Mouse (Mus musculus) v-Abl transformed pro-B cells (cell line): ENCODE data around the gene Akap6.

Experiments used
- in situ Hi-C, 2 experiments: fragments of 400-800 bp; cut with MboI; formaldehyde crosslinking; loops; one replicate each; pipeline ENCODE4 v1.15.1; 2025; ENCODE audit not compliant: unreplicated experiment in 2 of 2

The Akap6 gene

DNA sequence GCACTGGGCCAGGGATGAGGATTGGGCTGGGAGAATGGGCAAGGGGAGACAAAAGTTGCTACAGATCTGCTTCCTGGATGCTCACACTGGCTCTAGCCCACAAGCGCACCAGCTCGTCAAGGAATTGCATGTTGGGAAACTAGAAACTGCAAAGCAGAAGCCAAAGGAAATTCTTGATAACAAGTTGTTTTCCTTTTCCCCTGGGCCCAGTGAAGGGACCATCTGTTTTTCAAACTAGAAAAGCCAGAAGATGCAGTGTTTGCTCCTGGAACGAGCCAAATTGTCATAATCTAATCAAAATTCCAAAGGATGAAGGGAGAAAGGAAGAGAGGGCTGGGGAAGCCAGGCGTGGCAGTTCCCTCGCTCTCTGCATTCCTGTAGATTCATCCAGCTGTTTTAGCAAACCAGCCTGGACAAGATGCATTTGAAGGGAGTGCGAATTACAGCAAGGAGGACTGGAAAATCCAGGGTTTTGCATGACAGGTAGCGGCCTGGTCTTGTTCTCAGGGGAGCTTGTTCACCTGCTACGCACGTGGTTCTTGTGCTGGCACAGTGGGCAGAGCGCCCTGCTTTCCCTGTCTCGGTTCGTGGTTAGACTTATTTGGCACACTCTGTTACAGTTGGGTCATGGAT is 136.8 kb downstream of the Akap6 start:
- in situ Hi-C loops: loop anchor here (10.0 to 25.0 kb wide), 3 partner anchors 1024 to 1431 kb away; no protein-coding TSS in a partner anchor

GRCm38 (mm10) chr12:52845982-52846381 is 146.8 kb downstream of the Akap6 start:
- in situ Hi-C loops: loop anchor here (25.0 kb wide), 2 partner anchors 1034 to 1059 kb away; no protein-coding TSS in a partner anchor

- in situ Hi-C loops: loop anchor here (25.0 kb wide), 2 partner anchors 1035 to 1060 kb away; no protein-coding TSS in a partner anchor
Measured at GRCm38 (mm10) chr12:52847020-52847419, 147.8 kb downstream of the Akap6 start.

- in situ Hi-C loops: loop anchor here (25.0 kb wide), 2 partner anchors 1036 to 1061 kb away; no protein-coding TSS in a partner anchor
Measured at GRCm38 (mm10) chr12:52847830-52848518, 148.8 kb downstream of the Akap6 start.

- in situ Hi-C loops: loop anchor here (25.0 kb wide), 2 partner anchors 1036 to 1061 kb away; no protein-coding TSS in a partner anchor
Measured at GRCm38 (mm10) chr12:52848519-52848855, 149.3 kb downstream of the Akap6 start.

- in situ Hi-C loops: loop anchor here (25.0 kb wide), 2 partner anchors 1037 to 1062 kb away; no protein-coding TSS in a partner anchor
Measured at GRCm38 (mm10) chr12:52849297-52849696, 150.1 kb downstream of the Akap6 start.

DNA sequence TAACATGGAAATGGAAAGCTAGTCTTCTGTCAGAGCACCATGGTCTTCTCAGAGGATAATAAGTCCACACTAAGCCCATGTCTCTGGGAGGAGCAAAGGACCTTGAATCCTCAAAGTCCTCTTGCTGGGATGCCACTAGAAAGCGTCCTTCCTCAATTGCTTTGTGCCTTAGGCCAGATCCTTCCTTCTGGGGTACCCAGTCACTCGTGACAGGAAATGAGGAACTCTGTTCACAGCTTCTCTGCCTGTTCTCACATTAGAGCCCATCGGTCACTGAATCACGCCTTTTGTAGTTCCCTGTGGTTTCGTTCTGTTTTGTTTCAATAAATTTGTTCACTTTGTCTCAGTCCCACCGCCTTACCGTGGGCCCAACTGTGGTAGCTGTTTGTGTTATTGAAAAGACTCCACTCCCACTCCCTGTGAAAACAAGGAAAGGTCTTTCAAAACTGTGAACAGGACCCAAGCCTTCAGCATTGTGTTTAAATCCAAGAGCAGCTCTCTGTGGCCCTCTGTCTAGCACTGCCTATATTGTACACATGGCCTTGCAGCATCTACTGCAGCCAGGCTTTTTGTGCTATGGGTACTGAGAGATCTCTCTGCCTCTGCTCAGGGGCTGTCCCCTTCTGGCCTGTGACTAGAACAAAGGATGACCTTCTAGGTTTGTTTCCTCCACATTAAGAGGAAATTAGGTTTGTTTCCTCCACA is 151.3 kb downstream of the Akap6 start:
- in situ Hi-C loops: no loop called here

- in situ Hi-C loops: no loop called here
Measured at GRCm38 (mm10) chr12:52851221-52851620, 152.0 kb downstream of the Akap6 start.

GRCm38 (mm10) chr12:52854236-52854679 is 155.1 kb downstream of the Akap6 start:
- in situ Hi-C loops: no loop called here

GRCm38 (mm10) chr12:52856104-52856503 is 156.9 kb downstream of the Akap6 start:
- in situ Hi-C loops: no loop called here

DNA sequence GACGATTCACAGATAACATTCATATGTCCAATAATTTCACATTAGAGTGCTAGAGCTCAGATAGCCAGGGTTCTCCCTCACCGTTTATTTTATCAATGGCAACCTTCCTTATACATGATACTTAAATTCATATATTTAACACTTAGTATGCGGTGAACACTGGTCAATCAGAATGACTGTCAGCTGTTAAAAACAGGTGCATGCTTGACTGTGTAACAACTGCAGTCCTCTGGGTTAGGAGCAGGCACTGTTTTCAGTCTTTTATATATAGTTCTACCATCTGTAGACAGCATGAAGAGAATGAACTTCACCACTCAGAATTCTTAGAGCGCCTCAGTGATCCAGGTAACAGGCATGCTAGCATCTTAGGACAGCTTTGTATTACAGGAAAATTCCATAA is 158.1 kb downstream of the Akap6 start:
- in situ Hi-C loops: no loop called here

DNA sequence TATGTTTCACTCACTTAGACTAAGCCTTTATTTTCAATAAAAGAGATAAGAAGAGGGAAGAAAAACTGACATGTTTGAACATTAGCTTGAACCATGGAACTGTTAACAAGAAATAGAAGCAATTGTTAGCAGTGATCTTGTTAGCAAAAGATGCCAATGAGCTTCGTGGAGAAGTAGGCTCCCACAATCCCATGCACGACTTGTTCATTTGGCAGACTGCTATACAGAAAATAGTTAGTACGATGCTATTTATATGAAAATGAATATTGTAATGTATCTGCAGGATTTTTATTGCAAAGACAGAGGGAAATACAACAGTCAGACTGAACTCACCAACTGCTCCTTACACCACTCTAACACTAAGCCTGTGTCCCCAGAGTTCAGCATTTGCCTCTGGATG is 162.7 kb downstream of the Akap6 start:
- in situ Hi-C loops: no loop called here

GRCm38 (mm10) chr12:52868000-52868624 is 168.9 kb downstream of the Akap6 start:
- in situ Hi-C loops: no loop called here

GRCm38 (mm10) chr12:52871604-52872003 is 172.4 kb downstream of the Akap6 start:
- in situ Hi-C loops: no loop called here

DNA sequence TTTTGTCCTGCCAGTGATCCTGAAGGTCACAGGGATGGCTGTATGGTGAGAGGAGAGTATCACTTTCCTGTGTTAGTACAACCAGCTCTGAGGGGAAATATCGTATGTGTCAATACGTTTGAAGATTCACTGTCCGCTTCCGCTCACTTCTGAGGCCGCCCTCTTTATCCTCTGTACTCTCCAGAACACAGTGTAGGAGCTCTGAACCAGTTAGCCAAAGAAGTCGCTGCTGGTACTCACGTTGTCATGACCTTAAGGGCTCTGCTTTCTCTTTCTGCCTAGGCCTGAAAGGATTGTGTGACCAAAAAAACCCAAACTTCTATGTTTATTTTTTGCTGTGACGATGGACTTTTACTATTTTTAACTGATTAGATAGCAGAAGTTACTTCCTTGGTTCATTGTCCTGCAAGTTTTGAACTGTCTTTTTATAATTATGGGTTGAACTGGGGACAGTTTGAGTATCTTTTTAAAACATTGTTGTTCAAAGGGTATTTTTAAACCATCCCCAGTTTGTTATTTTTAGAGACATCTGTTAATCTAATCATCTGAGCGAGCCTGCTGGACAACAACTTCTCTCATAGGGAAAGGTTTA is 175.2 kb downstream of the Akap6 start:
- in situ Hi-C loops: no loop called here

DNA sequence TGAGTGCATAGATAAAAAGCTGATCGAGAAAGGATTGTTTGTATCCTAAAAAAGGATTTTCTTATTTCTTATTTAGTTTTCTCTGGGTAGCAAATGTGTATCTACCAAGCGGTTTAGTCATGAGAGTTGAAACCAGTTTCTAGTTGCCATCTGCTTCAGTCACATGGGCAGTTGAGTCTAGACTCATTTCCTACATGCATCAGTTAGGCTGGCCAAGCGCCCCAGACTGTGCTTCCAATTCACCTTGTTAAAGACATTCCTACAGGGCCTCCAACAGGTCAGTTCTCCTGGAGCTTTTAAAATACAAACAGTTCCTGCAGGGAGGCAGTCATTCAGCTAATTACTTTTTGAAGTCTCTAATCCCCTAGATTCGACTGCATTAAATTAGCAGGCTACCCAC is 176.9 kb downstream of the Akap6 start:
- in situ Hi-C loops: no loop called here

GRCm38 (mm10) chr12:52876978-52877769 is 178.0 kb downstream of the Akap6 start:
- in situ Hi-C loops: no loop called here

- in situ Hi-C loops: no loop called here
Measured at GRCm38 (mm10) chr12:52879324-52879723, 180.1 kb downstream of the Akap6 start.

GRCm38 (mm10) chr12:52892519-52892918 is 193.3 kb downstream of the Akap6 start:
- in situ Hi-C loops: no loop called here
